Mouse (Mus musculus): ENCODE data around the gene Clstn2. TPM values are rescaled to one million over a fixed set of nuclear protein-coding genes. Genes with fewer than 3 reads are reported as not detected.

Gene Clstn2
- total and polyA plus RNA-seq, 3 experiments: not detected

GRCm38 (mm10) chr9:97772431-97772830 is 260.6 kb downstream of the Clstn2 start:
- no peak overlapping the region for H3K27ac ChIP-seq (ENCODE audit: control insufficient read depth, low read depth, low read length)
- DNase-seq (ENCODE audit: low read depth, low spot score): no peak
- H3K79me2 ChIP-seq (ENCODE audit: control insufficient read depth, insufficient read depth, low read length, poor library complexity): no peaks in the 10 kb centered on the region
- no peaks in the 10 kb centered on the region for H3K4me1 ChIP-seq (ENCODE audit: control insufficient read depth in 1 of 2, insufficient read depth in 2 of 2, low read length in 2 of 2)
- H3K9me3 ChIP-seq (replicated peaks; ENCODE audit: insufficient read depth, low read length): no peaks in the 10 kb centered on the region
- H3K27me3 ChIP-seq (ENCODE audit: control insufficient read depth in 1 of 2, insufficient read depth in 2 of 2, low read length in 2 of 2): no peaks in the 10 kb centered on the region
- no peak overlapping the region for H3K4me3 ChIP-seq (ENCODE audit: control insufficient read depth in 1 of 2, insufficient read depth in 1 of 2, low read depth in 2 of 2, low read length in 2 of 2)
- no peaks in the 10 kb centered on the region for H3K36me3 ChIP-seq (ENCODE audit: control insufficient read depth in 1 of 2, insufficient read depth in 2 of 2, low read length in 2 of 2)
- H3K9ac ChIP-seq (ENCODE audit: control insufficient read depth, low read depth, low read length, poor library complexity, severe bottlenecking): no peak overlapping the region
- no peak for TF ChIP-seq BHLHE40 (IDR thresholded peaks at IDR 0.05; ENCODE audit: borderline replicate concordance, low read depth, low read length)
- no peak for TF ChIP-seq MYB (IDR thresholded peaks at IDR 0.05; ENCODE audit: low read depth, low read length)
- no peak for TF ChIP-seq GABPA (IDR thresholded peaks at IDR 0.05; ENCODE audit: low read depth, low read length)
- TF ChIP-seq MXI1 (IDR thresholded peaks at IDR 0.05; ENCODE audit: low read depth, low read length): no peak
- TF ChIP-seq MAX (IDR thresholded peaks at IDR 0.05; ENCODE audit: low read length): no peak
- TF ChIP-seq NELFE (IDR thresholded peaks at IDR 0.05; ENCODE audit: low read depth, low read length): no peak
- TF ChIP-seq MAFK (IDR thresholded peaks at IDR 0.05; ENCODE audit: borderline replicate concordance, low read depth, low read length): no peak
- TF ChIP-seq ETS1 (IDR thresholded peaks at IDR 0.05; ENCODE audit: low read depth, low read length): no peak
- TF ChIP-seq ZNF384 (IDR thresholded peaks at IDR 0.05; ENCODE audit: low read depth, low read length): no peak
- TF ChIP-seq EP300 (IDR thresholded peaks at IDR 0.05; ENCODE audit: low read depth in 1 of 2, low read length in 2 of 2): no peak
- TF ChIP-seq MAZ (IDR thresholded peaks at IDR 0.05; ENCODE audit: low read depth, low read length): no peak
- no peak for TF ChIP-seq USF2 (IDR thresholded peaks at IDR 0.05; ENCODE audit: borderline replicate concordance in 1 of 2, insufficient read depth in 1 of 2, low read depth in 1 of 2, low read length in 2 of 2)

DNA sequence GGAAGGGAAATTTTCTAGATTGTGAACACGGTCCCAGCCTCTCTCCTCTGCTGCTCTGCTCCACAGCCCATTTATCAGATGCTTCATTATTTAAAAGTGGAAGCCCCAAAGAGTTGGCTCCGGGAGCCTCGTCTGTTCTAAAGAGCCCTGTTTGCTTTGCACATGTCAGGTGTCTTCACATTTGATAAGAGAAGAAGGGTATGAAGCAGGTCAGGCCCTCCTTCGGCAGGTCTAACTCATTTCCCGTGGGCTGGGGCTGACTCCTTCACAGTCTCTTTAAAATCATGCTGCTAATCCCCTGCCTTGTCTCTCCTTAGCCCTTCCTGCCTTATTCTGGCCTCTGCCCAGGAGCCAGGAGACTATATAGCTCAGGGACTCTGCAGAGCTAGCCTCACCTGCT is 263.6 kb downstream of the Clstn2 start:
- Histone ChIP-seq H3K27me3 (ENCODE audit: control insufficient read depth in 1 of 2, insufficient read depth in 2 of 2, low read length in 2 of 2) (no peaks in the 10 kb centered on the region), H3K9me3 (replicated peaks; ENCODE audit: insufficient read depth, low read length) (no peaks in the 10 kb centered on the region), H3K9ac (ENCODE audit: control insufficient read depth, low read depth, low read length, poor library complexity, severe bottlenecking) (no peak overlapping the region), H3K27ac (ENCODE audit: control insufficient read depth, low read depth, low read length) (no peak overlapping the region), H3K36me3 (ENCODE audit: control insufficient read depth in 1 of 2, insufficient read depth in 2 of 2, low read length in 2 of 2) (no peaks in the 10 kb centered on the region), H3K79me2 (ENCODE audit: control insufficient read depth, insufficient read depth, low read length, poor library complexity) (no peaks in the 10 kb centered on the region), H3K4me3 (ENCODE audit: control insufficient read depth in 1 of 2, insufficient read depth in 1 of 2, low read depth in 2 of 2, low read length in 2 of 2) (no peak overlapping the region), H3K4me1 (ENCODE audit: control insufficient read depth in 1 of 2, insufficient read depth in 2 of 2, low read length in 2 of 2) (no peaks in the 10 kb centered on the region)
- TF ChIP-seq MAFK (IDR thresholded peaks at IDR 0.05; ENCODE audit: borderline replicate concordance, low read depth, low read length) (no peak), HCFC1 (IDR thresholded peaks at IDR 0.05; ENCODE audit: low read depth, low read length) (no peak), ZKSCAN1 (IDR thresholded peaks at IDR 0.05; ENCODE audit: low read depth, low read length) (no peak), ZC3H11A (IDR thresholded peaks at IDR 0.05; ENCODE audit: low read depth, low read length) (no peak), MAZ (IDR thresholded peaks at IDR 0.05; ENCODE audit: low read depth, low read length) (no peak), SIN3A (IDR thresholded peaks at IDR 0.05; ENCODE audit: low read length) (no peak), TCF12 (IDR thresholded peaks at IDR 0.05; ENCODE audit: low read depth, low read length) (no peak), USF1 (IDR thresholded peaks at IDR 0.05; ENCODE audit: low read depth, low read length) (no peak), NELFE (IDR thresholded peaks at IDR 0.05; ENCODE audit: low read depth, low read length) (no peak), ETS1 (IDR thresholded peaks at IDR 0.05; ENCODE audit: low read depth, low read length) (no peak), JUND (IDR thresholded peaks at IDR 0.05; ENCODE audit: low read depth, low read length) (no peak), POLR2AphosphoS5 (IDR thresholded peaks at IDR 0.05; ENCODE audit: borderline replicate concordance, low read depth, low read length) (no peak), ZMIZ1 (IDR thresholded peaks at IDR 0.05; ENCODE audit: low read depth, low read length) (no peak), GATA1 (IDR thresholded peaks at IDR 0.05; ENCODE audit: low read depth, low read length) (no peak), MYC (IDR thresholded peaks at IDR 0.05; ENCODE audit: low read depth, low read length) (no peak), CHD1 (IDR thresholded peaks at IDR 0.05; ENCODE audit: low read depth, low read length) (no peak), MYB (IDR thresholded peaks at IDR 0.05; ENCODE audit: low read depth, low read length) (no peak), MAX (IDR thresholded peaks at IDR 0.05; ENCODE audit: low read length) (no peak), RAD21 (IDR thresholded peaks at IDR 0.05; ENCODE audit: low read depth, low read length) (no peak)
- no peak for DNase-seq (ENCODE audit: low read depth, low spot score)
